Mouse (Mus musculus) left cerebral cortex, adult 2 months (tissue): ENCODE measurements around the gene Drg1. TPM values are rescaled to one million over a fixed set of nuclear protein-coding genes. Genes with fewer than 3 reads are reported as not detected.

Experiments used
- DNase-seq, 2 experiments: peaks; one replicate each; pipeline ENCODE4 v3.0.0; 2021 to 2022; ENCODE audit warnings: low spot score in 2 of 2, mixed read lengths in 1 of 2; ENCODE audit errors: extremely low spot score in 1 of 2
- H3K27ac ChIP-seq: fragments of 200-600 bp; 2 replicates; pipeline ENCODE4 v1.8.1; 2022
- H3K4me3 ChIP-seq: fragments of 200-600 bp; 2 replicates; pipeline ENCODE4 v1.8.1; 2022
- CTCF ChIP-seq: fragments of 200-600 bp; IDR thresholded peaks from 2 replicates; pipeline ENCODE4 v1.8.1; 2022; ENCODE audit warnings: antibody characterized with exemption, mild to moderate bottlenecking, moderate library complexity
- intact Hi-C: fragments of 180-260 bp; cut with DNase I; formaldehyde crosslinking; loops from one replicate; pipeline ENCODE4 v1.15.1; 2025
- total RNA-seq, 2 experiments: library from RNA; stranded (reverse); gene quantifications; 2 replicates each; pipeline ENCODE4 v1.2.3; 2021

The Drg1 gene
- total RNA-seq, 2 experiments from 2014 or later: 79.5 to 92.1 TPM

DNA sequence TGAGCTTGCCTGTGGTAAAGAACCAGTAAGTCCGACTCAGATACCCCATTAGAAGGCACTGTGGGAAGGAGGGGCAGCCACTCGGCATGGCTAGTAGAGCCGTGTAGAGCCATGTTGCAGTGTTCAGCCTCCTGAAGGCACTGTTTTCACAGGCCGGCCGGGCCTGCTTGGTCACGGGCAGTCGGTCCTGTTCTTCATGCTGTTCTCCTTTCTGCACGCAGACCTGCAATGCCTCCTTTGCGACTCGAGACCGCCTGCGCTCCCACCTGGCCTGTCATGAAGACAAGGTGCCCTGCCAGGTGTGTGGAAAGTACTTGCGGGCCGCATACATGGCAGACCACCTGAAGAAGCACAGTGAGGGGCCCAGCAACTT lies 32.6 kb upstream of the Drg1 start:
- Histone ChIP-seq H3K27ac (no peak overlapping the region), H3K4me3 (no peak overlapping the region)
- DNase-seq: no peak
- intact Hi-C loops: no loop called here
- no peak for TF ChIP-seq CTCF

DNA sequence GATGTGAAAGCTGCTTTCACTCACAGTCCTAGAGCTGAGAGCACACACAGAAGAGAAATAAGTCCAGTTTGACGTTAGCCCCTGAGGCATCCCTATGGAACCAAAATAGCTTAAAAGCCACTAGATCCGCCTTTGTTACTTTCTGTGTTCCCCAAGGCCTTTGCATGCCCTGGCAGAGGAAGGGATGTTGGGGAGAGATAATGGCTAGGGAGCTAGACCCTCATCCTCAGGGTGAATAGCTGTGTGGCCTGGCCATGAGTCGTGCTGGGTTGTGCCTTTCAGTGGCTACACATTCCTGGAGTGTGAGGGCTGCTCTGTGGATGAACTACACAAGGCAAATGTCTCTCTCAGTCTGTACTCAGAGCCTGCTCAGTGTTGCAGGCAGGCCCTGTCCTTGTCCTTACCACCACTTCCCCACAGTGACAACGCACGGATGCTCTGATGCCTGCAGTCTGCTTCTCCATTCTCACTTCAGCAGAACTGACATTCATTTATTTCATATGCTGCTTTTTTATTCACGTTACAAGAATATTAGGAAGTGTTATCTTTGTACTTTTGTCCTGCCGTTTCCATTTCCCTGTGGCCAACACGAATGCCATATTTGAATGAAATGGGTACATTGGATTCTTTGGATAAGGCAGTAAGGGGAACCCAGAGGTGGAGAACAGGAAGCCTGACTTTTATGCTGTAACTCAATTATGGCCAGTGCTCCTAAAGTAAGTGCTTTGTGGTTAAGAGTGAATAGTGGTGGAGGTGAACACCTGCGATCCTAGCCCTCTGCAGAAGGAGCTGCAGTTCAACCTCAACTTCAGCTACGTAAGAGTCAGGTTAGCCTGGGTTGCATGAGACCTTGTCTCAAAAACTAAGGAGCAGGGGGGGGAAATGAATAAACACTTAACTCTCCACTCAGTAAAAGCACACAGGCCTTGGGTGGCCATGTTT lies 31.9 kb upstream of the Drg1 start:
- DNase-seq: no peak
- no peak overlapping the region for H3K27ac ChIP-seq
- intact Hi-C loops: no loop called here
- TF ChIP-seq CTCF: no peak
- no peak overlapping the region for H3K4me3 ChIP-seq

- Histone ChIP-seq H3K27ac (no peak overlapping the region), H3K4me3 (no peak overlapping the region)
- no peak for DNase-seq
- no peak for TF ChIP-seq CTCF
- intact Hi-C loops: no loop called here
Observed at GRCm38 (mm10) chr11:3296056-3296455, 29.8 kb upstream of the Drg1 start.

GRCm38 (mm10) chr11:3294641-3295040 lies 28.4 kb upstream of the Drg1 start:
- intact Hi-C loops: no loop called here
- H3K27ac ChIP-seq: no peak overlapping the region
- DNase-seq: no peak
- no peak for TF ChIP-seq CTCF
- H3K4me3 ChIP-seq: no peak overlapping the region

GRCm38 (mm10) chr11:3293361-3293760 lies 27.1 kb upstream of the Drg1 start:
- no peak for DNase-seq
- no peak for TF ChIP-seq CTCF
- Histone ChIP-seq H3K27ac (peak overlapping the region; percentile 100; the same call in 1 of the 2 replicates), H3K4me3 (peak overlapping the region; percentile 5; the same call in 1 of the 2 replicates)
- intact Hi-C loops: no loop called here

DNA sequence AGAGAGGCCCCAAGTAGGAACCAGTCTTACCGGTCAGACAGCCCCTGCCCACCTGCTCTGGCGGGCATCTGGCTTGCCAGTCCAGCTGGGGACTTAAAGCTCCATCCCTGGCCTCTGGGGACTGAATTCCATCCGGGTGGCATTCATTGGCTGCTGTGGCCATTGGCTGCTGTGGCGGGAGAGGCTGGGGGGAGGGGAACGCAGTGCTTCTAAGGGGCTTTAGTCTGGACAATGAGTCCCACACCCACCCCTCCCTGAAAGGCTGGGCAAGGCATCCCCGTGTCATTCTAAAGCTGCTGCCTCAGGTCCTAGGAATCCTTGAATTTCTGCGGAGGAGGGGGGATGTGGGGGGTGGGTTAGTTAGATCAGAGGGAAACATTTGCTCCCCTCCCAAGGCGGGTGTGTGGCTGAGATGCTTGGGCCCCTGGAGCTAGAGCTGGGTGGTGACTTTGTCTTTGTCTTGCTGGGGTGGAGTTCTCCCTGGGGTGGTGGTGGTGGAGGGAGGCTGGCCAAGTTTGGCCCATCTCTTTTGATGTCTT lies 26.6 kb upstream of the Drg1 start:
- TF ChIP-seq CTCF: no peak
- Histone ChIP-seq H3K27ac (peak overlapping the region; percentile 100), H3K4me3 (peak overlapping the region; percentile 75)
- no peak for DNase-seq
- intact Hi-C loops: no loop called here

- no peak for TF ChIP-seq CTCF
- Histone ChIP-seq H3K27ac (peak overlapping the region; percentile 100), H3K4me3 (peak overlapping the region; percentile 75)
- intact Hi-C loops: no loop called here
- DNase-seq: peak; percentile 40 to 48
Observed at GRCm38 (mm10) chr11:3292062-3292421, 25.8 kb upstream of the Drg1 start.

DNA sequence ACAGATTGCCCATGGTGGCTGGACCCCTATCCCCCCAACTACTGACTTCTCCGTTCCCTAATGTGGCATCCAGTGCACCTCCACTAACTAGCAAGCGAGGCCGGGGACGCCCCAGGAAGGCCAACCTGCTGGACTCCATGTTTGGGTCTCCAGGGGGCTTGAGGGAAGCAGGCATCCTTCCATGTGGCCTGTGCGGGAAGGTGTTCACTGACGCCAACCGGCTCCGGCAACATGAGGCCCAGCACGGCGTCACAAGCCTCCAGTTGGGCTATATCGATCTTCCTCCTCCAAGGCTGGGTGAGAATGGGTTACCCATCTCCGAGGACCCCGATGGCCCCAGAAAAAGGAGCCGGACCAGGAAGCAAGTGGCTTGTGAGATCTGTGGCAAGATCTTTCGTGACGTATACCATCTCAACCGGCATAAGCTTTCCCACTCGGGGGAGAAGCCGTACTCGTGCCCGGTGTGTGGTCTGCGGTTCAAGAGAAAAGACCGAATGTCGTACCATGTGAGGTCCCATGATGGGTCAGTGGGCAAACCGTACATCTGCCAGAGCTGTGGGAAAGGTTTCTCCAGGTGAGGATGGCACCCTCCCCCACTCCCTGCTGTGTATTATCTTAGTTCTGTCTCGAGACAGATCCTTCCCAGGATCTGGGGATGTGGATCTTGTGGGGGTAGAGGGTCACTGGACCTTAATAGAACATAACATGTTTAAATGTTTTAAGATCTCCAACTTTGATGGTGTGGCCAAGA lies 25.3 kb upstream of the Drg1 start:
- TF ChIP-seq CTCF: no peak
- DNase-seq: peak in 1 of 2 experiments; percentile 38
- Histone ChIP-seq H3K27ac (peak overlapping the region; percentile 100), H3K4me3 (peak overlapping the region; percentile 75)
- intact Hi-C loops: loop anchor here (2.0 kb wide), 2 partner anchors 23 to 39 kb away; partner anchors contain the start of gene Pik3ip1

DNA sequence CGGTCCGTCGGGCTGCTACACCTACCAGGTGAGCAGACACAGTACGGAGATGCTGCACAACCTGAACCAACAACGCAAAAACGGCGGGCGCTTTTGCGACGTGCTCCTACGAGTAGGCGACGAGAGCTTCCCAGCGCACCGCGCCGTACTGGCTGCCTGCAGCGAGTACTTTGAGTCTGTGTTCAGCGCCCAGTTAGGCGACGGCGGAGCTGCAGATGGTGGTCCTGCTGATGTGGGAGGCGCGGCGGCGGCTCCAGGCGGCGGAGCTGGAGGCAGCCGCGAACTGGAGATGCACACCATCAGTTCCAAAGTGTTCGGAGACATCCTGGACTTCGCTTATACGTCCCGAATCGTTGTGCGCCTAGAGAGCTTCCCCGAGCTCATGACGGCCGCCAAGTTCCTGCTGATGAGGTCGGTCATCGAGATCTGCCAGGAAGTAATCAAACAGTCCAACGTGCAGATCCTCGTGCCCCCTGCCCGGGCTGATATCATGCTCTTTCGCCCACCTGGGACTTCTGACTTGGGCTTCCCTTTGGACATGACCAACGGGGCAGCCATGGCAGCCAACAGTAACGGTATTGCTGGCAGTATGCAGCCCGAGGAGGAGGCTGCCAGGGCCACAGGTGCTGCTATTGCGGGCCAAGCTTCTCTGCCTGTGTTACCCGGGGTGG lies 24.6 kb upstream of the Drg1 start:
- Histone ChIP-seq H3K4me3 (peak overlapping the region; percentile 75), H3K27ac (peak overlapping the region; percentile 100)
- intact Hi-C loops: loop anchor here (1.0 to 2.0 kb wide), 4 partner anchors 24 to 88 kb away; partner anchors contain the start of genes Drg1, Eif4enif1 and Pik3ip1
- no peak for TF ChIP-seq CTCF
- DNase-seq: peak; percentile 60 to 67

DNA sequence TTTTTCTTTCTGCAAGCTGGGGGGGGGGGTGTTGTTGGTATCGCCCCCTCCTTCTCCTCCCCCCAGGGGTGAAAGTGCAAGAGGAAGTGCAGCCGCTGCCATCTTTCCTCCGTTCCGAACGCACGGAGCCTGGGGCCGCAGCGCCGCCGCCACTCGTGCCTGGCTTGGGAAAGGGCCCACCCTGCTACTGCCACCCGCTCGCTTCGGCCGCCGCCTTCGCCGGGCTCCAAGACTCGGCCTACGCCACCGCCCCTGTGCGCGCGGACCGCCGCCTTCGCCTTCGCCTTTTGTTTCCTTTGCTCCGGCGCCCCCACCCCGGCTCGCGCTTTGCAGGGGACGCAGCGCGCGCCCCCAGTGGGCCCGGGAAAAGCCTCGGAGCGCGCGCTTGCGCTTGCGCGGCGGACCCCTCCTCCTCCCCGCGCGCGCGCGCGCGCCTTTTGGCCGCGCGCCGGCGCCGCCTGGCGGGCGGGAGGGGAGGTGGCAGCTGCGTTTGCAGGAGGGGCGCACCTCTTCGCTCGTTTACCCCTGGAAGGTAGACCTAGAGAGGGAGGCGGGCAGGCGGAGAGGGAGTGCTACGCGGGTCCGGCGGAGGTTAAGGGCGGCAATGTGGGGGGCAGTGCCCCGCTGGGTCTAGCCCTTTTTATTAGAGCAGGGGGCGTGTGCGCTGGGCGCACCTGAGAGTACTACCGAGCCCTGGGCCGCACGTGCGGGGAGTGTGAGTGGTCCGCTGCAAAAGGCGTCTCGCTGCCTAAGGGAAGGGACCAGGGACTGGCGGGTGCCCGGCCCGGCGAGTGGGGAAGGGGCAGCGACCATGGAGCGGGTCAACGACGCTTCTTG lies 23.8 kb upstream of the Drg1 start:
- Histone ChIP-seq H3K27ac (peak overlapping the region; percentile 100), H3K4me3 (peak overlapping the region; percentile 75)
- intact Hi-C loops: loop anchor here (1.0 to 2.0 kb wide), 4 partner anchors 24 to 88 kb away; partner anchors contain the start of genes Drg1, Eif4enif1 and Pik3ip1
- peak; percentile 86 to 87 for DNase-seq
- TF ChIP-seq CTCF: peak; percentile 84
